Mouse (Mus musculus): ENCODE results near the gene Tmem100. TPM values are rescaled to one million over a fixed set of nuclear protein-coding genes. Genes with fewer than 3 reads are reported as not detected.

Tmem100 gene
- polyA plus RNA-seq, 1 experiment from 2014 or later = 25.9 TPM

DNA sequence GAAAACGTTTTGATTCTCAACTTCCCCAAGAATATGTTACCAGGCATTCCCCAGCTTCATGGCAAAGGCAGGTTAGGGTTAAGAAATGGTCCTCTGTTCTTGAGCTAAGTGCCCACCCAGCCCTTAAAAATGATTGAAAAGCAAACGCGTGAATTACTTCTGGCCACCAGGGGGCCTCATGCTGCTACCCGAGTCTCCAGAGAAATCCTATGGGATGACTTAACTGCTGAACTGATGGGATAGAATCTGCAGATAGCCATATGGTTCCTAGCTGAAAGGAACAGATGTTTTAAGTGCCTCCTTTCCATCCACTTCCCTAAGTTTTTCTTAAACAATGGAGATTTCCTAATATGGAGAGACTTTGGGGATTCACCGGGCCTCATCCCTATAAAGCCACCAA is 7.9 kb downstream of the Tmem100 start:
- no peak overlapping the region for H3K4me2 ChIP-seq (replicated peaks)
- H3K9ac ChIP-seq = no peak overlapping the region
- 0 out of 2 replicates have a peak, but pooled peaks cover 5% of the 10 kb centered on the region for H3K4me1 ChIP-seq
- H3K27me3 ChIP-seq = no peaks in the 10 kb centered on the region
- ATAC-seq (ENCODE audit: insufficient number of reproducible peaks, insufficient read depth, low FRiP score, low TSS enrichment) = no peak
- H3K27ac ChIP-seq = no peak overlapping the region
- 21% methylated on average over 5 of the region's 5 CpGs for WGBS
- no peaks in the 10 kb centered on the region for H3K9me3 ChIP-seq
- no peak overlapping the region for H3K4me3 ChIP-seq
- H3K36me3 ChIP-seq = peaks cover 19% of the 10 kb centered on the region

DNA sequence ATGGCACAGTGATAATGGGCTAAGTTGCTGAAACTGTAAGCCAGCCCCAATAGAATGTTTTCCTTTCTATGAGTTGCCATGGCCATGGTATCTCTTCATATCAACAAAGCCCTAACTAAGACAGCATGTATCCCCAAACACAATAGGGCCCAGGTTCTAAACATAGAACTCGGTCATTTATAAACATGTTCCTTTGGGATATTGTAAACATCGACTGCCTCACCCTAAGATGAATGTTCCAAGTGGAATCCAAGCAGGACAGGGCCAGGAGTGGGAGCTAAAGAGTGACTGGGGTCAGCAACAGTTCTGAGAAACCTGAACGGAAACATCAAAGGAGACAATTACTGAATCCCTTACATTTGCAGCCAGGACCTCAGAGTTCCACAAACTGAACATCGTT is 14.3 kb downstream of the Tmem100 start:
- no peak for ATAC-seq (ENCODE audit: insufficient number of reproducible peaks, insufficient read depth, low FRiP score, low TSS enrichment)
- Histone ChIP-seq H3K27me3 (no peaks in the 10 kb centered on the region), H3K4me2 (replicated peaks) (no peak overlapping the region), H3K4me3 (no peak overlapping the region), H3K36me3 (no peaks in the 10 kb centered on the region), H3K4me1 (no peaks in the 10 kb centered on the region), H3K9ac (no peak overlapping the region), H3K9me3 (no peaks in the 10 kb centered on the region), H3K27ac (no peak overlapping the region)
- 85% methylated on average over 4 of the region's 4 CpGs for WGBS

DNA sequence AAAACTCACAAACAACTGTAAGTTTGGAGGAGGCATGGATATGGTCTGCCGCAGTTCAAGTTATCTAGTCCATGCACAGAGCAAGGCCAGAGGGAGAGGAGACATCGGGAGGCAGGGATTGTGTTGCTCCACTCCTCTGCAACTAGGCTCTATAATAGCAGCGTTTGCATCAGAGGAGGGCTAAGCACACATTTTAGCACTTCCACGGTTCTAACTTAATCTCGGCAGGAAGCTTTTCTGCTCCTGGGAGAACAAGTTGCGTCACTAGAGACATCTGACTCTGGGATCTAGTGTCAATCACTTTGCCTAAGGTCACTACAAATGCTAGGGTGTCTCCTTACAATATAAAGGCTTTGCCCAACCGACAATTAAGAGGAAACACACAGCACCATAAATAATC is 16.1 kb downstream of the Tmem100 start:
- Histone ChIP-seq H3K9me3 (no peaks in the 10 kb centered on the region), H3K4me3 (no peak overlapping the region), H3K36me3 (no peaks in the 10 kb centered on the region), H3K4me1 (no peaks in the 10 kb centered on the region), H3K4me2 (replicated peaks) (no peak overlapping the region), H3K27ac (no peak overlapping the region), H3K27me3 (no peaks in the 10 kb centered on the region), H3K9ac (no peak overlapping the region)
- no peak for ATAC-seq (ENCODE audit: insufficient number of reproducible peaks, insufficient read depth, low FRiP score, low TSS enrichment)
- WGBS = 27% methylated on average over 7 of the region's 7 CpGs

DNA sequence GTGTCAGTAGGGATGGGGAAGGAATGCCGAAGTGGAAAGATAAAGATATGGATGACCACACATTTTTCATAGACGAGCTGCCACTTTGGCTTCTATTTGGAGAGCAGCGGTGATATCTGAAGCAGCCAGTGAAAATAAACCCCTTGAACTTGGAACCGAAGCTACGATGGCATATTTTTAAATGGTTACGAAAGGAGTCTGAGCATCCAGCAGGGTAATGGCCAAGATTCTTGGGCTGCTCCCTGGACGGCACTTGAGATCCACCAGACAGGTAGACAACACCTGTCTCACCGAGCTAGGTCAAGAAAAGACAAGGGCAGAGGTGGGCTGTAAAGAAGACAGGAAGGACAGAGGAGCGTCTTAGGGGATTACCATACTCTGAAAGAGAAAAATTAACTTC is 17.1 kb downstream of the Tmem100 start:
- WGBS = 87% methylated on average over 9 of the region's 9 CpGs

DNA sequence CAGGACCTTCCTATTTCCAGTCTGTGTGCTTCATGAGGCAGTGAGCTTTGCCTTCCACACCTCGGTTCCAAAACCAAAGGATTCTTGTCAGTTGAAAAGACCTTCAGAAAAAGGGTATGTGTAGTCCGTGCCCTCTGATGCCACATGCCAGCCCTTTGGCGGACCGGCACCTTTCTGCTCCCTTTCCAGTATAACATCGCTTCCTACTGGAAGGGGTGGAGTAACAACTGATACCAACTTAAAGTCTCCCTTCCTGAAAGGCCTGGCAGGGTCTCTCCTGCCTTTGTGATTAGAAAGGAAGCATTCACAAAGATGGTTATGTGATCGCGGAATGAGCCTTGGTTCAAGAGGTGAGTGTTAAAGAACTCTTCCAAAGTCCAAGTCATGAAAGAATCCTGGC is 19.9 kb downstream of the Tmem100 start:
- no peaks in the 10 kb centered on the region for H3K36me3 ChIP-seq

More for the DNA sequence above, 17.1 kb downstream of the Tmem100 start:
- Histone ChIP-seq H3K27me3 (no peaks in the 10 kb centered on the region), H3K36me3 (no peaks in the 10 kb centered on the region), H3K4me2 (replicated peaks) (no peak overlapping the region), H3K9me3 (no peaks in the 10 kb centered on the region), H3K27ac (no peak overlapping the region), H3K4me3 (no peak overlapping the region), H3K9ac (no peak overlapping the region), H3K4me1 (no peaks in the 10 kb centered on the region)
- no peak for ATAC-seq (ENCODE audit: insufficient number of reproducible peaks, insufficient read depth, low FRiP score, low TSS enrichment)

DNA sequence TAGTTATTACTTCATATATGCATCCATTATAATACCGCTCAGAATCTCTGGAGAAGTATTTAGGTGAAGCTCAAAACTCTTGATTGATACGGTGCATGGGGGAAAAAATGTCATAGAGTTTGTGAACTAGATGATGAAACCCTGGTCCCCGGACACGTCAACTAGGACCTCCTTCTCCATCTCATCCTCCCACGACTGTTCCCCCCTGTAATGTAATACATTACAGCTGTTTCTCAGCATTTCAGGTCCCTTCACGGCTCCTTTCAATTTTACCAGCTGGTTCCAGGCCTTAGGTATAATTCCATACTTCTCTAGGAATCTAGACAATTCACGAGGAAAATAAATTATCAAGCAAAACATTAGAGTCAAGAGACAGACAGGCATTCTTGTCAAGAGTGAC is 22.6 kb downstream of the Tmem100 start:
- no peak overlapping the region for H3K27ac ChIP-seq
- no peaks in the 10 kb centered on the region for H3K27me3 ChIP-seq
- no peak overlapping the region for H3K4me3 ChIP-seq
- WGBS = 43% methylated on average over 7 of the region's 7 CpGs
- no peak for ATAC-seq (ENCODE audit: insufficient number of reproducible peaks, insufficient read depth, low FRiP score, low TSS enrichment)
- no peak overlapping the region for H3K4me2 ChIP-seq (replicated peaks)
- no peaks in the 10 kb centered on the region for H3K9me3 ChIP-seq
- no peaks in the 10 kb centered on the region for H3K36me3 ChIP-seq
- H3K4me1 ChIP-seq = peaks cover 26% of the 10 kb centered on the region
- no peak overlapping the region for H3K9ac ChIP-seq

More for the DNA sequence above, 19.9 kb downstream of the Tmem100 start:
- no peaks in the 10 kb centered on the region for H3K27me3 ChIP-seq
- no peak for ATAC-seq (ENCODE audit: insufficient number of reproducible peaks, insufficient read depth, low FRiP score, low TSS enrichment)
- no peak overlapping the region for H3K27ac ChIP-seq
- WGBS = 87% methylated on average over 7 of the region's 7 CpGs
- H3K9me3 ChIP-seq = no peaks in the 10 kb centered on the region
- H3K9ac ChIP-seq = no peak overlapping the region
- no peak overlapping the region for H3K4me2 ChIP-seq (replicated peaks)
- H3K4me1 ChIP-seq = peaks cover 22% of the 10 kb centered on the region
- no peak overlapping the region for H3K4me3 ChIP-seq

DNA sequence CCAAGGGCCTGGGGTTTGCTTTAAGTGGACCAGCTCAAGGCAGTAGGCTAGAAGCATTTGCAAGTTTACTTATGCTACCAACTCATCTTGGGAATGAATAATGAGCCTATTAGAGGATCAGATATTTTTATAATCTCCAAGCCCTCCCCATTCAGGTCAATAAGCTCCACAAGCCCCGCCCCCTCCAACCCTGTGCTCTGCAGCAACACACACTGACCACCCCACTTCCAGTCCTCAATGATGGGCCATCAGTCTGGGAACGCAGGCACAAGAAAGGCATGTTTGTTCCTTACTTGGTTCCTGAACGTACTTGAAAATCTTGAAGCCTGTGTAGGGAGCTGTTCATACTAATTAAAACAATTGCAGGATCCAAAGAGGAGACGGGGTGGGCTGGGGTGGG is 23.7 kb downstream of the Tmem100 start:
- 57% methylated on average over 4 of the region's 4 CpGs for WGBS
- no peaks in the 10 kb centered on the region for H3K27me3 ChIP-seq
- H3K9ac ChIP-seq = no peak overlapping the region
- H3K4me2 ChIP-seq (replicated peaks) = no peak overlapping the region
- no peak overlapping the region for H3K4me3 ChIP-seq
- H3K36me3 ChIP-seq = no peaks in the 10 kb centered on the region
- H3K9me3 ChIP-seq = no peaks in the 10 kb centered on the region
- peaks cover 26% of the 10 kb centered on the region for H3K4me1 ChIP-seq
- no peak for ATAC-seq (ENCODE audit: insufficient number of reproducible peaks, insufficient read depth, low FRiP score, low TSS enrichment)
- H3K27ac ChIP-seq = 0 out of 2 replicates have a peak overlapping the region, but pooled peaks have one; percentile 23

DNA sequence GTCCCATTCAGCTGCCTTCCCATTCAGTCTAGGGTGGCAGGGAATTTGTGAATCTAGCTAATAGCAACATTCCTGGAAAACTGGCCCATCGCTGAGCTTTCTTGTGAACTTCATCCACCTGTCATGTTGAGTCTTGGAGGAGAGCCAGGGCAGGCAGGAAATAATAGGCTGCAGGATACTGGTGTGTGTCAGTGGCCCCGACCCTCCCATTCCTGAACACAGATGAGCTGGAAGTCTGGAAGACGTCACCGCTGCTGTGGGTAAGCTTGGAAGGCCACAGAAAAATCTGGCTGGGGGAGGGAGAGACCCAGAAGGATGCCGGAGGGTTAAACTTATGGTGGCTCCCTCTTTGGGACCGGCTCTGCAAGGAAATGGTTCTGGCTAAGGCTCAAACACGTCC is 24.3 kb downstream of the Tmem100 start:
- peaks cover 26% of the 10 kb centered on the region for H3K4me1 ChIP-seq
- H3K4me3 ChIP-seq = no peak overlapping the region
- ATAC-seq (ENCODE audit: insufficient number of reproducible peaks, insufficient read depth, low FRiP score, low TSS enrichment) = 0 out of 2 replicates have a peak, but pooled peaks have one; percentile 41
- 0 out of 2 replicates have a peak, but pooled peaks cover 2% of the 10 kb centered on the region for H3K9me3 ChIP-seq
- H3K9ac ChIP-seq = no peak overlapping the region
- H3K36me3 ChIP-seq = no peaks in the 10 kb centered on the region
- H3K4me2 ChIP-seq (replicated peaks) = no peak overlapping the region
- H3K27ac ChIP-seq = no peak overlapping the region
- 44% methylated on average over 7 of the region's 7 CpGs for WGBS
- no peaks in the 10 kb centered on the region for H3K27me3 ChIP-seq

DNA sequence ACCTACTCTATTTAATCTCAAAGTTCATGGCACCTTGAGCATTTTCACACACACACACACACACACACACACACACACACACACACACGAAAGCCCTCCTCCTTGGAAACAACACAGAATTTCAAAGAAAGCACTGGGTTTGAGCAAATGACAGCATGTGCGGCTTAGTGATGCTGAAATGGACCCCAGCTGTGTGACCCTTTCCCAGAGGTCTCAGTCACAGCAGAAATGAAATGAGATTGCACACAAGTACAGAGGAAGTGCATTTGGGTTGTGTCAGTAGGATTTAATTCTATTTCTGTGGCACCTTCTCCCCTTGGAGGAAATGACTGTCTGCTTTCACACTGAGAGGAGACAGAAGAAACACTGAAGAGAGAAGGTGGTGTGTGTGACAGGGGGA is 26.9 kb downstream of the Tmem100 start:
- no peak overlapping the region for H3K9ac ChIP-seq
- no peaks in the 10 kb centered on the region for H3K36me3 ChIP-seq
- no peaks in the 10 kb centered on the region for H3K27me3 ChIP-seq
- H3K4me3 ChIP-seq = no peak overlapping the region
- no peak overlapping the region for H3K4me2 ChIP-seq (replicated peaks)
- ATAC-seq (ENCODE audit: insufficient number of reproducible peaks, insufficient read depth, low FRiP score, low TSS enrichment) = no peak
- peaks cover 26% of the 10 kb centered on the region for H3K4me1 ChIP-seq
- WGBS = 45% methylated on average over 2 of the region's 2 CpGs
- no peak overlapping the region for H3K27ac ChIP-seq
- H3K9me3 ChIP-seq = 0 out of 2 replicates have a peak, but pooled peaks cover 3% of the 10 kb centered on the region

DNA sequence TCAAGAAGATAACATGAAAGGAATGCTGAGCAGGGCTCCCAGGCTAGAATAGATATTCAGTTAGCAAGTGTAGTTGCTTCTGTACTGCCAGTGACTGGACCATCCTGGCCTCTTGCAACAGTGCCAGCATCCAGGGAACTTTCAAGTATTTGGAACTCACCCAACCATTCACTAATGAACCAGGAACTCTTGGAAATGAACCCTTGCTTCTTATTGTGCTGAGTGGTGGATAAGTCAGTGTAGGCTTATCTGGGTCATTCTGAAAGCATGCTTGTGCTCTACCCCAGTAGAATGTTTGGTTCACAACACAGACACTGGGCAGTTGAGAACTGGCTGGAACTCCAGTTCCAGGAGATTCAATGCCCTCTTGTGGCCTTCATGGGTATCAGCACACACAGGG is 29.1 kb downstream of the Tmem100 start:
- no peak overlapping the region for H3K9ac ChIP-seq
- H3K27ac ChIP-seq = no peak overlapping the region
- peaks cover 11% of the 10 kb centered on the region; the same call in 1 of the 2 replicates for H3K4me1 ChIP-seq
- H3K36me3 ChIP-seq = no peaks in the 10 kb centered on the region
- 0 out of 2 replicates have a peak, but pooled peaks cover 3% of the 10 kb centered on the region for H3K9me3 ChIP-seq
- no peak overlapping the region for H3K4me3 ChIP-seq
- H3K4me2 ChIP-seq (replicated peaks) = no peak overlapping the region
- no peaks in the 10 kb centered on the region for H3K27me3 ChIP-seq
- no peak for ATAC-seq (ENCODE audit: insufficient number of reproducible peaks, insufficient read depth, low FRiP score, low TSS enrichment)

DNA sequence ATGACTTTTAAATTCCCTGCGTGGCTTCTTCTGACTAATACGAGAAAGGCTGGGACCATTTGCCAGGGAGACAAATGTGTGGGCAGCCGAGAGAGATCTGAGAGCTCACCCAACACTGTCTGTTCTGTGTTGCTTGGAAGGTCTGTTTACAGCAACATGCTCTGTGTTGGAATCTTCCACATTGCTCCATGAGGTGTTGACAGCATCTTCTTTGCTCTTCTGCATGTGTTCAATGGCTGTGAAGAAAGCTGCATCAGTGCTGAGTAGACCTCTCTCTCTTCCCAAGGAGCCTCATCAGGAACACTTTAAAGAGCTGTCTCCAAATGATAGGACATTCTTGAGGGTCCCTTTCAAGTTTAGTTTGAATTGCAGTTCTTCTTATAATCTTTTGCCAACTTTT is 32.5 kb downstream of the Tmem100 start:
- WGBS = 88% methylated on average over 3 of the region's 3 CpGs
- no peak overlapping the region for H3K9ac ChIP-seq
- no peak overlapping the region for H3K4me3 ChIP-seq
- H3K4me1 ChIP-seq = no peaks in the 10 kb centered on the region
- 0 out of 2 replicates have a peak, but pooled peaks cover 3% of the 10 kb centered on the region for H3K9me3 ChIP-seq
- no peak overlapping the region for H3K4me2 ChIP-seq (replicated peaks)
- no peak overlapping the region for H3K27ac ChIP-seq
- H3K27me3 ChIP-seq = no peaks in the 10 kb centered on the region
- ATAC-seq (ENCODE audit: insufficient number of reproducible peaks, insufficient read depth, low FRiP score, low TSS enrichment) = no peak
- H3K36me3 ChIP-seq = no peaks in the 10 kb centered on the region

DNA sequence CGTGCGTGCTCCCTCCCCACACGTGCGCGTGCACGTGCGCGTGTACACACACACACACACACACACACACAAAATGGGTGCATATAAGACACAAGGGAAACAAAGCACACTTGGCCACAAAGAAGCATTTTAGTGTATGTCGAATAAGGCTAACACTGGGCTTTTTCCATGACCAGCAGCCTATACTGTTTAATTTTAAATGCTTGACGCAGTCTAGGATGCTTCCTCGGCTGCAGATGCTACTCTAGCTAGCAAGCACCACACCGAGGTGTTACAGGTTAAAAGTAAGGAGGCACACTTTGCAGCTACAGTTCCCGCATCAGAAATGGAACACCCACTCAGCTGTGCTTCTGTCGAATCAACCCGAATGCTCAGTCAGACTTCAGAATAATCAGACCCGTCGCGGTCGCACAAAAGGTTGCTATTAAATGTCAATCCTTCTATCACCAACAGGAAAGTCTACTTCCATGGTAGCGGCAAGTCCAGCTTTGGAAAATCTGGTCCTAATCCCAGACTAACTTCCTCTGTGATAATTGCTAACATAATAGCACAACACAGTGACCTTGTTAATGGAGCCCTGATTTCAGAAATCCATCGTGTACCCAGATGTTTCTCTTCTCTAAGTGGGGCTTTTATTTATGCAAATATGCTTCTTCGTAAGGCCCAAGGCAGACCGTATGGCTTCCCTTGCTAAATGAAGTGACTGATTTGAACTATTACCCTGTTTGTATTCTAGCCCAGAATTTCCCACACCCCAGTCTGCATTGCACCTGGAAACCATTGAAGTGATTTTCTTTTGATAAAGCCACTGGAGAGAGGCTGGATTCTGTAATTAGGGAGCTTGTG is 36.5 kb downstream of the Tmem100 start:
- no peak for ATAC-seq (ENCODE audit: insufficient number of reproducible peaks, insufficient read depth, low FRiP score, low TSS enrichment)
- 0 out of 2 replicates have a peak, but pooled peaks cover 3% of the 10 kb centered on the region for H3K4me1 ChIP-seq
- WGBS = 47% methylated on average over 23 of the region's 23 CpGs
- no peak overlapping the region for H3K9ac ChIP-seq
- H3K9me3 ChIP-seq = no peaks in the 10 kb centered on the region
- no peaks in the 10 kb centered on the region for H3K36me3 ChIP-seq
- no peak overlapping the region for H3K27ac ChIP-seq
- no peak overlapping the region for H3K4me3 ChIP-seq
- H3K27me3 ChIP-seq = no peaks in the 10 kb centered on the region
- H3K4me2 ChIP-seq (replicated peaks) = 0 out of 2 replicates have a peak overlapping the region, but pooled peaks have one; percentile 8
